Mouse (Mus musculus) hindbrain, embryonic 14.5 days (tissue): ENCODE data around the gene Trmt13. TPM values are rescaled to one million over a fixed set of nuclear protein-coding genes. Genes with fewer than 3 reads are reported as not detected.

Experiments
- ATAC-seq: fragments of 200-750 bp; cut with Nextera tagmentation; 2 replicates; pipeline ENCODE4 v1.8.0; 2017; ENCODE audit warnings: moderate number of reproducible peaks, mild to moderate bottlenecking, moderate TSS enrichment, moderate library complexity; ENCODE audit not compliant: low FRiP score
- DNase-seq: peaks from one replicate; pipeline ENCODE4 v3.0.0-alpha.2; 2015; ENCODE audit warnings: low spot score
- H3K27ac ChIP-seq: fragments of 300-500 bp; sonication (generic); 2 replicates; pipeline ENCODE4 v1.5.1; 2014; ENCODE audit warnings: mild to moderate bottlenecking, moderate library complexity
- H3K27me3 ChIP-seq: fragments of 300-500 bp; sonication (generic); 2 replicates; pipeline ENCODE4 v1.6.1; 2014; ENCODE audit warnings: mild to moderate bottlenecking, low read length, mixed read lengths; ENCODE audit not compliant: control insufficient read depth, insufficient read depth
- H3K36me3 ChIP-seq: fragments of 300-500 bp; sonication (generic); replicated peaks from 2 replicates; pipeline ENCODE4 v1.6.1; 2014; ENCODE audit not compliant: control insufficient read depth, insufficient read depth
- H3K4me1 ChIP-seq: fragments of 300-500 bp; sonication (generic); replicated peaks from 2 replicates; pipeline ENCODE4 v1.6.1; 2014; ENCODE audit warnings: antibody characterized with exemption, low read length, mixed read lengths; ENCODE audit not compliant: control insufficient read depth, insufficient read depth
- H3K4me2 ChIP-seq: fragments of 300-500 bp; sonication (generic); replicated peaks from 2 replicates; pipeline ENCODE4 v1.6.1; 2014; ENCODE audit warnings: mild to moderate bottlenecking, moderate library complexity
- H3K4me3 ChIP-seq: fragments of 300-500 bp; sonication (generic); replicated peaks from 2 replicates; pipeline ENCODE4 v1.5.1; 2014; ENCODE audit warnings: mild to moderate bottlenecking, low read length
- H3K9ac ChIP-seq: fragments of 300-500 bp; sonication (generic); 2 replicates; pipeline ENCODE4 v1.6.1; 2014
- H3K9me3 ChIP-seq: fragments of 300-500 bp; sonication (generic); 2 replicates; pipeline ENCODE4 v1.6.1; 2016; ENCODE audit warnings: low read length; ENCODE audit not compliant: control insufficient read depth
- WGBS: fragments of 180-500 bp; shearing (Covaris S2); extraction: QIAGEN DNeasy Blood & Tissue Kit; methylation state at CpG from one replicate; pipeline ENCODE4 v1.1.7; 2014; 5-methylcytosine and 5-hydroxymethylcytosine counted together
- polyA plus RNA-seq: library from polyadenylated mRNA; unstranded; fragments of >200 nt; fragmentation: Nextera tagmentation; extraction: Ambion mirVana; gene quantifications from 2 replicates; pipeline ENCODE4 v1.2.1, GENCODE M21; 2014

Trmt13 gene
- polyA plus RNA-seq, 1 experiment from 2014 or later: 24.5 TPM

DNA sequence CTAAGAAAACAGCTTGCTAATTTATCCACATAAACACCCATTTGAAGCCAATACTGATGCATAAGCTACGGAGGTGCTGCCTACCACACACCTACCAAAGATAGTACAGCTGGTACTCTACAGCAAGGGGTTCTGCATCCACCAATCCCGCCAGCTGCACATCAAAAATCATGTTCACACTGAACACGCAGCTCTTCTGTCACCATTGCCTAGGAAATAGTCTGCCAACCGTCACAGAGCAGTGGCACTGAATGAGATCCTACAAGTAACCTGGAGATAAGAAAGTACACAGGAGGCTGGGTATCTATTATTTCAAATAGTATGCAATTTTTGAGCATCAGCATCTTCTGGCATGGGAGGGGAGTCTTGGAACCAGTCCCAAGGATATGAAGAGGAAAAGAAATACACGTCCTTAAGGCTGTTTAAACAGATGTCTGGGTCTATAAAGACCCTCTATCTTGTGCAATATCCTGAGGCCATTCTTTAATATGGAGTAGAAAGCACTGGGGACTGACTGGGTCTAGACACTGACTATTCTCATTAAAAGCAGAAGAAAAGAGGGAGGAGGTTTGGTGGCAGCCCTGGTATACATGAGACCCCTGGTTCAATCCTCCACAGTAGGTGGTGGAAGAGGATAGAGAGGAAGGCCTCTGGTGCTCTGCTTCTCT lies 39.0 kb upstream of the Trmt13 start:
- WGBS: 69% methylated on average over 5 of the region's 5 CpGs
- no peak for ATAC-seq
- Histone ChIP-seq H3K4me2 (no peak overlapping the region), H3K36me3 (peaks cover 10% of the 10 kb centered on the region; the same call in 1 of the 2 replicates), H3K4me3 (no peak overlapping the region), H3K27ac (no peak overlapping the region), H3K27me3 (no peaks in the 10 kb centered on the region), H3K9ac (no peak overlapping the region), H3K9me3 (no peaks in the 10 kb centered on the region), H3K4me1 (0 out of 2 replicates have a peak, but pooled peaks cover 14% of the 10 kb centered on the region)
- DNase-seq: no peak

DNA sequence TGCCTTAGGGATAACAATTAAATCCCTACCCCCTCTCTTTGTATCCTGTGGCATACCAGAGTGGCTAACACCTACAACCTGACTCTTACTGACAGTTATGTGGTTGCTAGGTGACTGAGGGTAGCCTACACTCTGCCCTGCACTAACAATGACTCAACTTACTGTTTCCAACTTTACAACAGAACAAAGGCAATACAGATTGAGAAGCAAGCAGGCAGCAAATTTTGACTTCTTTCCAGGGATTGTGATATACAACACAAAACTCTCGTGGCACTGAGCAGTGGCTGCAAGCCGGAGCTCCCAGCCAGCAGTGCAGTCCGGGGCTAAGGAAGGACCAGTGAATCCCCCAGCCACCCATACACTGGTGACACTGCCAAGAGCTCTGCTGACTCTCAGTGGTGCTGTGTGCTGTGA lies 37.7 kb upstream of the Trmt13 start:
- DNase-seq: no peak
- Histone ChIP-seq H3K9ac (no peak overlapping the region), H3K27me3 (no peaks in the 10 kb centered on the region), H3K4me2 (no peak overlapping the region), H3K4me3 (no peak overlapping the region), H3K36me3 (peaks cover 18% of the 10 kb centered on the region), H3K9me3 (no peaks in the 10 kb centered on the region), H3K4me1 (0 out of 2 replicates have a peak, but pooled peaks cover 14% of the 10 kb centered on the region), H3K27ac (no peak overlapping the region)
- 42% methylated on average over 3 of the region's 3 CpGs for WGBS
- ATAC-seq: no peak; the same call in 1 of the 2 replicates

DNA sequence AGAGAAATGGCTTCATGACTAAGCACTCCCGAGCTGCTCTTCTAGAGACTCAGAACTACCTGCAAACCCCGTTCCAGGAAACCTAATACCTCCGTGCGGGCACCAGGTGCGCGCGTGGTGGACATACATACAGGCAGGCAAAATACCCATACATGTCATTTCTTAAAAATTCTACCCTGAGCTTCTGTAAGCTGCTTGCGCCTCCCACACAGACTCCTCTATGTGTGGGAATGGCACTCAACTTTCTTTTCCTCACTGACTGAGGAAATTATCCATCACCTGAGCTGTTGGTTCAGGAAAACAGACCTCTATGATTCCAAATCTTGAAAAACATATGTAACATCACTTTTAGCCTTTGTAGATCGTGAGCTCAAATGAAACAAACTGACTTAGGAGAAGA lies 36.3 kb upstream of the Trmt13 start:
- H3K36me3 ChIP-seq: peaks cover 29% of the 10 kb centered on the region
- H3K27ac ChIP-seq: no peak overlapping the region
- 98% methylated on average over 9 of the region's 9 CpGs for WGBS
- no peak overlapping the region for H3K9ac ChIP-seq
- ATAC-seq (no peak), DNase-seq (no peak)
- 0 out of 2 replicates have a peak, but pooled peaks cover 9% of the 10 kb centered on the region for H3K4me1 ChIP-seq
- no peaks in the 10 kb centered on the region for H3K27me3 ChIP-seq
- no peak overlapping the region for H3K4me3 ChIP-seq
- no peak overlapping the region for H3K4me2 ChIP-seq
- H3K9me3 ChIP-seq: no peaks in the 10 kb centered on the region

DNA sequence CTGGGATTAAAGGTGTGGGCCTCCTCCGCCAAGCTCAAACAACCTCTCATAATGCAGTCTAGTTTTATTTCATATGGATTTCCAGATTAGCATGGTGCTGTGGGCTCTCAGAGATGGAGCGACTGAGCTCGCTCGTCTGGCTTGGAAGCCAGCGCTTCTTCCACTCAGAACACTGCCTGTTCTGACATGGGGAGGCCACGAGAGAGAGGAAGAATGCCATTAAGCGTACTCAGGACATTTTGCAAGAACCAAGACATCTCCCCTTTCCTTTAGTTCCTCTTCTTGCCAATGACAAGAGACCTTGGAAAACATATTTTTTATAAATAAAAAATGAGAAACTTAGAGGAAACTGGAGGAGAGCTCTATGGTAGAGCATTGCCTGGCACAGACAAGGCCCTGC lies 34.4 kb upstream of the Trmt13 start:
- peaks cover 47% of the 10 kb centered on the region for H3K36me3 ChIP-seq
- no peaks in the 10 kb centered on the region for H3K27me3 ChIP-seq
- 0 out of 2 replicates have a peak, but pooled peaks cover 8% of the 10 kb centered on the region for H3K4me1 ChIP-seq
- H3K9me3 ChIP-seq: no peaks in the 10 kb centered on the region
- ATAC-seq (no peak), DNase-seq (no peak)
- H3K4me3 ChIP-seq: no peak overlapping the region
- H3K4me2 ChIP-seq: no peak overlapping the region
- WGBS: 97% methylated on average over 7 of the region's 7 CpGs
- H3K27ac ChIP-seq: no peak overlapping the region
- no peak overlapping the region for H3K9ac ChIP-seq

DNA sequence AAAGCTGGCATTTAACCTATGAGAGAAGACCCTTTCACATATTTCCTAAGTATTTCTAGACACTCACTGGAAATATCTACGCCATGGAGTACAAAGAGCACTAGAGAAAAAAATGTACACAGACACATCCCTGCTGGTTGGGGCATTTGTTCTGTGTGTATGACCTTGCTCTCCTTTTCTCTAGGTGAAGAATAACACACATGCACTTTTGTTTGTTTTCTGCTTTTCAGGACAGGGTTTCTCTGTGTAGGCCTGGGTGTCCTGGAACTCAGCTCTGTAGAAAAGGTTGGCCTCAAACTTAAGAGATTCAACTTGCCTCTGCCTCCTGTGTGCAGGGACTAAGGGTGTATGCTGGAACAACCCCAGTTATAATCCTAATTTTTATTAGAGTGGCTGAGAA lies 32.0 kb upstream of the Trmt13 start:
- Histone ChIP-seq H3K4me1 (no peaks in the 10 kb centered on the region), H3K36me3 (peaks cover 70% of the 10 kb centered on the region), H3K9me3 (no peaks in the 10 kb centered on the region), H3K27me3 (no peaks in the 10 kb centered on the region), H3K27ac (no peak overlapping the region), H3K9ac (no peak overlapping the region), H3K4me3 (no peak overlapping the region), H3K4me2 (no peak overlapping the region)
- DNase-seq: no peak
- ATAC-seq: no peak
- WGBS: 88% methylated on average over 1 of the region's 1 CpGs

DNA sequence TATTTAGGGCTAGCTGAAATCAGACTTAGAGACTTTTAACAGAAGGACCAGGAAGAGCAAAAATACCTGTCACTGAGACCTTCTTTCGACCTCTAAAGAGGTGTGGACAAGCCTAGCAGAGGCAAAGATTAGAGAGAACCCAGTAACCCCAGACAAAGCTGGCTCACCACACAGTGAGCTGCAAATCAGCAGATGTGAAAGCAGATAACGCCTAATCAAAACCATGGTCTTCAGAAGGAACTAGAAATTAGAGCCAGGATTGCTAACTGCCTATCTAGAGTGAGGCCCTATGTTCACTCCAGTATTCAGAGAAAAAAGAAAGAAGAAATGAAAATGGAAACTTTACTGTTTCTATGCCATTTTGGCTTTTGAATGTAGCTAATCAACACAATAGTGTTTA lies 28.0 kb upstream of the Trmt13 start:
- WGBS: 95% methylated on average over 2 of the region's 2 CpGs
- DNase-seq (no peak), ATAC-seq (no peak)
- no peaks in the 10 kb centered on the region for H3K4me1 ChIP-seq
- no peak overlapping the region for H3K4me3 ChIP-seq
- no peak overlapping the region for H3K27ac ChIP-seq
- H3K9me3 ChIP-seq: no peaks in the 10 kb centered on the region
- H3K27me3 ChIP-seq: no peaks in the 10 kb centered on the region
- no peak overlapping the region for H3K9ac ChIP-seq
- peaks cover 95% of the 10 kb centered on the region for H3K36me3 ChIP-seq
- H3K4me2 ChIP-seq: no peak overlapping the region

DNA sequence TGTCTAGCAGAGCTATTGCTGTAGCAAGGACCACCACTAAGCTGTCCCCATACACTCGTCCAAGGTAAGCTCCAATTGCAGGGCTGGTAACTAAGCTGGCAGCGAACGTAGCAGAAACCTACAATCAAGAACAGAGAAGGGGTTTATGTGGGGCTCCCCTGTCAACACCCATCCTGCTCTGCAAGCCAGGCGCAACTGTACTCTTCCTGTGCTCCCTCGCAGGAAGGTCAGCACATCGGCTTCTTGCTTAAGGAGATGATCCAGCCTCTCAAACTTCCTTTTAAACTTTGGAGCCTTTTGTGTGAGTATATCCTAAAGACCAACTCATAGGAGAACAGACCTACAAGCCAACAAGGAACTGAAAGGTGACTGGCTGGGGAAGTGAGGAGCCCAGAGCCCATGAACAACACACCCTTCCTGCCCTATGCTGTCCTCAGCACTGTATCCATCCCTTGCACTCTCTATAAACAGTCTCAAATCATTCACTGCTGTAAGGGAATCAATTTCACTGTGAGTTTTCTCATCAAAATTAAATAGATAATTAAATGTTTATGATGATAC lies 27.5 kb upstream of the Trmt13 start:
- no peak overlapping the region for H3K4me2 ChIP-seq
- WGBS: 93% methylated on average over 6 of the region's 6 CpGs
- DNase-seq (no peak), ATAC-seq (no peak)
- H3K9ac ChIP-seq: no peak overlapping the region
- H3K9me3 ChIP-seq: no peaks in the 10 kb centered on the region
- H3K4me1 ChIP-seq: no peaks in the 10 kb centered on the region
- H3K4me3 ChIP-seq: no peak overlapping the region
- H3K36me3 ChIP-seq: peaks cover 95% of the 10 kb centered on the region
- no peak overlapping the region for H3K27ac ChIP-seq
- H3K27me3 ChIP-seq: no peaks in the 10 kb centered on the region

DNA sequence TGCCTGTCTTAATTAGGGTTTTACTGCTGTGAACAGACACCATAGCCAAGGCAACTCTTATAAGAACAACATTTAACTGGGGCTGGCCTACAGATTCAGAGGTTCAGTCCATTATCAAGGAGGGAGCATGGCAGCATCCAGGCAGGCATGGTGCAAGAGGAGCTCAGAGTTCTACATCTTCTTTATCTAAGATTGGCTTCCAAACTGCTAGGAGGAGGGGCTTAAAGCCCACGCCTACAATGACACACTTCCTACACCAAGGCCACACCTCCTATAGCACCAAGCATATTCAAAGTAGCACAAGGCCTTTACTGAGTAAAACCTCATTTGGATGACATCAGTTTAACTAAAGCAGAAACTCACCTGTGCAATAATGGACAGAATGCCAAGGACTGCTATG lies 25.6 kb upstream of the Trmt13 start:
- 83% methylated on average over 1 of the region's 1 CpGs for WGBS
- DNase-seq (no peak), ATAC-seq (no peak)
- H3K4me3 ChIP-seq: no peak overlapping the region
- H3K36me3 ChIP-seq: peaks cover 97% of the 10 kb centered on the region
- no peak overlapping the region for H3K9ac ChIP-seq
- H3K4me2 ChIP-seq: no peak overlapping the region
- H3K27ac ChIP-seq: no peak overlapping the region
- no peaks in the 10 kb centered on the region for H3K9me3 ChIP-seq
- no peaks in the 10 kb centered on the region for H3K27me3 ChIP-seq
- H3K4me1 ChIP-seq: no peaks in the 10 kb centered on the region

DNA sequence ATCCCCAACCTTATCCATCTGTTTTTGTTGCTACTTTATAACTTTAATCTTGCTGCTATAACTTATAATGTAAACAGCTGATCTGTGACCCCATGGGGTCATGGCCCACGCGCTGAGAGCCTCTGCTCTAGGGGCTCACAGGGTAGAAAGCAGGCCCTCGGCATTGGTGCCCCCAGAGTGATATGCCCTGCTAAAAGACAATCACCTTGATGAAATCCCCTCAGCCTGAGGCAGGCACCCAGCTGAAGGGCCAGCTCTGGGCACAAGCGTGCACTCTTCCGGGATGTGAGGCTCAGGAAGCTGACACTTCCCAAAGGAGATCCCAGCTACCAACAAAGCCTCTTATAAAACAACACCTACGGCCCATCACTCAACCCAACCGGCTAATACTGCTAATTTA lies 24.2 kb upstream of the Trmt13 start:
- Histone ChIP-seq H3K4me3 (no peak overlapping the region), H3K4me2 (no peak overlapping the region), H3K36me3 (peaks cover 99% of the 10 kb centered on the region), H3K9me3 (no peaks in the 10 kb centered on the region), H3K27ac (no peak overlapping the region), H3K4me1 (no peaks in the 10 kb centered on the region), H3K27me3 (no peaks in the 10 kb centered on the region), H3K9ac (no peak overlapping the region)
- 91% methylated on average over 7 of the region's 7 CpGs for WGBS
- DNase-seq (no peak), ATAC-seq (no peak)
